Mouse (Mus musculus) bone marrow macrophage, adult 2 months (primary cell): ENCODE results near the gene Kat2a.

Experiments used
- CTCF ChIP-seq: IDR thresholded peaks from 2 replicates; pipeline ENCODE4 v1.5.1; 2012; ENCODE audit warnings: low read depth, mild to moderate bottlenecking, low read length, moderate library complexity
- POLR2A ChIP-seq: IDR thresholded peaks from 2 replicates; pipeline ENCODE4 v1.6.1; 2012; ENCODE audit warnings: mild to moderate bottlenecking, low read depth, low read length, borderline replicate concordance

GRCm38 (mm10) chr11:100745085-100745484, 32.8 kb upstream of the Kat2a start:
- TF ChIP-seq CTCF = 0 out of 2 replicates have a peak, but pooled peaks have one; percentile 23
- TF ChIP-seq POLR2A = no peak
